Mouse (Mus musculus) brain, embryonic 14.5 days (tissue): ENCODE measurements around the gene Sipa1l3.

Experiments used
- CTCF ChIP-seq: fragments of 200-500 bp; IDR thresholded peaks from 2 replicates; pipeline ENCODE4 v1.5.1; 2012; ENCODE audit warnings: inconsistent platforms, mild to moderate bottlenecking, moderate library complexity, borderline replicate concordance; ENCODE audit not compliant: insufficient read depth, insufficient read length; ENCODE audit errors: extremely low read depth
- POLR2A ChIP-seq: fragments of 200-500 bp; IDR thresholded peaks from 2 replicates; pipeline ENCODE4 v1.6.1; 2012; ENCODE audit warnings: mild to moderate bottlenecking, inconsistent platforms, borderline replicate concordance; ENCODE audit not compliant: poor library complexity, insufficient read depth, insufficient read length, severe bottlenecking; ENCODE audit errors: extremely low read depth

DNA sequence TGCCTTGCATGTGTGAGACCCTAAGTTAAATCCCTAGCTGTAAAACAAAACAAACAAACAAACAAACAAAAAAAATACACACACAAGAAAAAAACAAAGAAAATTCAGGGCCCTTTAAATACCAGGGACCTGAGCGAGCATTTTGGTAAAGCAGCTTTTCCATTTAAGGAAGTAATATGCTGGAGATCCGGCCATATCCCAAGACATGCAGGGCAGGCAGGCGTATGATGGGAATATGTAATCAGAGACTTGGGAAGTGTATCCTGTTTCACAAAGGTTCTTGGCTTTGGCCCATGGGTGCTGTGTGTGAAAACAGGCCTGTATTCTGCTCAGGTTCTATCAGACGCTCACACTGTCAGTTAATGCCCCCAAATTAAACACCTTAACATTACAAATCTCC is 240.9 kb downstream of the Sipa1l3 start:
- no peak for TF ChIP-seq CTCF
- no peak for TF ChIP-seq POLR2A
